Mouse (Mus musculus) heart, embryonic 11.5 days (tissue): ENCODE data around the gene Anp32a. TPM values are rescaled to one million over a fixed set of nuclear protein-coding genes. Genes with fewer than 3 reads are reported as not detected.
A peak's percentile ranks its signal among the peaks of the same experiment; 100 is the strongest.

Experiments
- ATAC-seq: fragments of 200-750 bp; cut with Nextera tagmentation; replicated peaks from 2 replicates; pipeline ENCODE4 v1.8.0; 2017; ENCODE audit warnings: moderate library complexity; ENCODE audit not compliant: insufficient number of reproducible peaks, low FRiP score, low TSS enrichment
- H3K27ac ChIP-seq: fragments of 300-500 bp; sonication (generic); 2 replicates; pipeline ENCODE4 v1.5.1; 2014; ENCODE audit warnings: mild to moderate bottlenecking, low read depth, low read length
- H3K27me3 ChIP-seq: fragments of 300-500 bp; sonication (generic); 2 replicates; pipeline ENCODE4 v1.6.1; 2014; ENCODE audit warnings: mild to moderate bottlenecking, low read length, mixed read lengths; ENCODE audit not compliant: control insufficient read depth, insufficient read depth
- H3K36me3 ChIP-seq: fragments of 300-500 bp; sonication (generic); 2 replicates; pipeline ENCODE4 v1.6.1; 2014; ENCODE audit warnings: mild to moderate bottlenecking, low read length, moderate library complexity, mixed read lengths; ENCODE audit not compliant: control insufficient read depth, insufficient read depth
- H3K4me1 ChIP-seq: fragments of 300-500 bp; sonication (generic); 2 replicates; pipeline ENCODE4 v1.6.1; 2014; ENCODE audit warnings: low read length; ENCODE audit not compliant: control insufficient read depth, insufficient read depth
- H3K4me2 ChIP-seq: fragments of 300-500 bp; sonication (generic); 2 replicates; pipeline ENCODE4 v1.6.1; 2014; ENCODE audit warnings: mild to moderate bottlenecking, moderate library complexity
- H3K4me3 ChIP-seq: fragments of 300-500 bp; sonication (generic); 2 replicates; pipeline ENCODE4 v1.5.1; 2014; ENCODE audit warnings: low read depth, low read length
- H3K9ac ChIP-seq: fragments of 300-500 bp; sonication (generic); 2 replicates; pipeline ENCODE4 v1.6.1; 2014; ENCODE audit warnings: mild to moderate bottlenecking, low read depth, low read length, moderate library complexity
- H3K9me3 ChIP-seq: fragments of 300-500 bp; sonication (generic); replicated peaks from 2 replicates; pipeline ENCODE4 v1.6.1; 2016; ENCODE audit warnings: low read length; ENCODE audit not compliant: control insufficient read depth
- WGBS: fragments of 180-500 bp; shearing (Covaris S2); extraction: QIAGEN DNeasy Blood & Tissue Kit; methylation state at CpG from one replicate; pipeline ENCODE4 v1.1.7; 2014; ENCODE audit not compliant: insufficient replicate concordance; 5-methylcytosine and 5-hydroxymethylcytosine counted together
- polyA plus RNA-seq: library from polyadenylated mRNA; unstranded; fragments of >200 nt; fragmentation: Nextera tagmentation; extraction: Ambion mirVana; gene quantifications from 2 replicates; pipeline ENCODE4 v1.2.1, GENCODE M21; 2014

The Anp32a gene
- polyA plus RNA-seq, 1 experiment from 2014 or later: 120 TPM

- no peaks in the 10 kb centered on the region for H3K36me3 ChIP-seq
- ATAC-seq: peak; percentile 27; the same call in 1 of the 2 replicates
- no peaks in the 10 kb centered on the region for H3K9me3 ChIP-seq
- H3K9ac ChIP-seq: peak overlapping the region; percentile 100
- peaks cover 38% of the 10 kb centered on the region for H3K4me1 ChIP-seq
- peak overlapping the region; percentile 99 for H3K27ac ChIP-seq
- WGBS: 0% methylated on average over 23 of the region's 26 CpGs
- H3K4me2 ChIP-seq: peak overlapping the region; percentile 93
- H3K27me3 ChIP-seq: no peaks in the 10 kb centered on the region
- peak overlapping the region; percentile 93 for H3K4me3 ChIP-seq
These were observed 3.5 kb downstream of the Anp32a start for GRCm38 (mm10) chr9:62344545-62344944.

- Histone ChIP-seq H3K4me3 (peak overlapping the region; percentile 93), H3K4me2 (peak overlapping the region; percentile 93), H3K27me3 (no peaks in the 10 kb centered on the region), H3K9me3 (no peaks in the 10 kb centered on the region), H3K27ac (peak overlapping the region; percentile 99), H3K9ac (peak overlapping the region; percentile 100), H3K36me3 (no peaks in the 10 kb centered on the region), H3K4me1 (peaks cover 41% of the 10 kb centered on the region)
- ATAC-seq: no peak
- WGBS: 11% methylated on average over 11 of the region's 11 CpGs
These were observed 4.0 kb downstream of the Anp32a start for GRCm38 (mm10) chr9:62345081-62345481.

- Histone ChIP-seq H3K27me3 (no peaks in the 10 kb centered on the region), H3K9me3 (no peaks in the 10 kb centered on the region), H3K27ac (peak overlapping the region; percentile 99; the same call in 1 of the 2 replicates)
These were observed 4.7 kb downstream of the Anp32a start for GRCm38 (mm10) chr9:62345633-62346387.

DNA sequence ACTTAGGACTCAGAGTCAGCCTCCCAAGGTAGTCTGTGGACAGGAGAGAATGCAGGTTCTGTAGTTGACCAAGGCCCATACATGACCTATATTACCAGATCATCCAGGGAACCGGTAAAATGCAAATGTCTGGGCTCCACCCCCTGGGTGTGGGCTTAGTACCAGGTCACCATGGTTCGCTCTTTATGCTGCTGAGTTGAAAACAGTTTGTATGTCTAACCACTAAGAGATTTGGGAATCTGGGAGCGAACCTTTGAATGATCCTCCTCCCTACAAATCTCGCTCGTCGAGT lies 5.2 kb downstream of the Anp32a start:
- Histone ChIP-seq H3K4me3 (no peak overlapping the region), H3K27me3 (no peaks in the 10 kb centered on the region), H3K36me3 (no peaks in the 10 kb centered on the region), H3K4me2 (peak overlapping the region; percentile 93), H3K27ac (no peak overlapping the region), H3K9ac (no peak overlapping the region), H3K9me3 (no peaks in the 10 kb centered on the region), H3K4me1 (peaks cover 51% of the 10 kb centered on the region)
- 77% methylated on average over 6 of the region's 6 CpGs for whole genome bisulfite sequencing
- ATAC-seq: no peak

More at GRCm38 (mm10) chr9:62345633-62346387, 4.7 kb downstream of the Anp32a start:
- WGBS: 55% methylated on average over 9 of the region's 9 CpGs
- Histone ChIP-seq H3K4me3 (peak overlapping the region; percentile 93), H3K9ac (peak overlapping the region; percentile 100; the same call in 1 of the 2 replicates), H3K4me1 (peaks cover 48% of the 10 kb centered on the region), H3K4me2 (peak overlapping the region; percentile 93), H3K36me3 (no peaks in the 10 kb centered on the region)
- no peak for ATAC-seq

- H3K4me1 ChIP-seq: peaks cover 54% of the 10 kb centered on the region
These were observed 6.1 kb downstream of the Anp32a start for GRCm38 (mm10) chr9:62347201-62347600.

DNA sequence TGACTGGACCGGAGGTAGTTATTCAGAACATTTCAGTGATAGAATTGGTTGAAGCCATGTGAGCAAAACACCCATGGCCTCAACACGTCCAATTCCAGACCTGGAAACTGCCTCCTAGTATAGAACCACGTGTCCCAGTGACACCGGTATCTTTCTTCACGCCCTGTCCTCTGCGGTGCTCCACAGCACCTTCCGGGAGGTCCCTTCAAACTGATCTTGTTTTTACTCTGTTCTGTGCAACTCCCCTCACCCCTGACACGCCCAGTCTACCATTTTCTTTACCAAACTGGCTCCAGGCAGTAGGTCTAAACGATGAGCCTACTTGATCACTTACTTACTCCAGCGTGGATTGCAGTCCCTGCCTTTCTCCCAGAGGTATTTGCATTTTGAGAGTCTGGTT lies 7.0 kb downstream of the Anp32a start:
- no peaks in the 10 kb centered on the region for H3K36me3 ChIP-seq
- WGBS: 75% methylated on average over 10 of the region's 10 CpGs
- no peak overlapping the region for H3K4me2 ChIP-seq
- H3K9me3 ChIP-seq: no peaks in the 10 kb centered on the region
- H3K4me3 ChIP-seq: no peak overlapping the region
- no peak for ATAC-seq
- no peak overlapping the region for H3K9ac ChIP-seq
- peaks cover 54% of the 10 kb centered on the region for H3K4me1 ChIP-seq
- no peaks in the 10 kb centered on the region for H3K27me3 ChIP-seq
- H3K27ac ChIP-seq: 0 out of 2 replicates have a peak overlapping the region, but pooled peaks have one; percentile 4

More at GRCm38 (mm10) chr9:62347201-62347600, 6.1 kb downstream of the Anp32a start:
- H3K27me3 ChIP-seq: no peaks in the 10 kb centered on the region
- H3K4me3 ChIP-seq: no peak overlapping the region
- H3K9ac ChIP-seq: 0 out of 2 replicates have a peak overlapping the region, but pooled peaks have one; percentile 34
- WGBS: 46% methylated on average over 5 of the region's 5 CpGs
- H3K36me3 ChIP-seq: no peaks in the 10 kb centered on the region
- H3K9me3 ChIP-seq: no peaks in the 10 kb centered on the region
- peak overlapping the region; percentile 35 for H3K4me2 ChIP-seq
- no peak for ATAC-seq
- H3K27ac ChIP-seq: peak overlapping the region; percentile 57

DNA sequence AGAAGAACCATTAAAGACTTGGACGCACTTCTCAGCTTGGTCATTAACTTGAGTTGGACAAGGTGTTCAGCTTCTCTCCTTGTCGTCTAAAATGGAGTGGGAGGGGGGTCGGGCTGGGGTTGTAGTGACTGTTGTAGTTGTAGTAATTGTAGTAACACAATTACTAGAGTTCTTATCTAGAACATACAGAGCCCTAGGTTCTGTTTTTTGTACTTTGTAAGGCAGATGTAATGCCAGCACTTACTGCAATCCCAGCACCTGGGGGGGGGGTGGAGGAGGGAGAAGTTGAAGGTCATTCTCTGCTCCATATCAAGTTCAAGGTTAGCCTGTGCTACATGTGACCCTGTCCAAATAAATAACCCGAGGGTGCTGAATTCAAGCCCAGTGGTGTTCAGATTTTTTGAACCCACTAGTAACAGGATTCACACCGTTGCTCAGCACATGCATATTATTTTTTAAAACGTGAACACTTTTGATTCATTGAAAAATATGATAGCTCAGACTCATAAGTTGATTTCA lies 7.4 kb downstream of the Anp32a start:
- H3K27ac ChIP-seq: peak overlapping the region; percentile 79
- peaks cover 54% of the 10 kb centered on the region for H3K4me1 ChIP-seq
- H3K9ac ChIP-seq: peak overlapping the region; percentile 28; the same call in 1 of the 2 replicates
- H3K36me3 ChIP-seq: no peaks in the 10 kb centered on the region
- no peak overlapping the region for H3K4me3 ChIP-seq
- H3K4me2 ChIP-seq: peak overlapping the region; percentile 41
- H3K9me3 ChIP-seq: no peaks in the 10 kb centered on the region
- no peak for ATAC-seq
- 64% methylated on average over 6 of the region's 6 CpGs for WGBS
- no peaks in the 10 kb centered on the region for H3K27me3 ChIP-seq

GRCm38 (mm10) chr9:62349250-62349649 lies 8.2 kb downstream of the Anp32a start:
- Histone ChIP-seq H3K27ac (peak overlapping the region; percentile 79), H3K9ac (peak overlapping the region; percentile 28; the same call in 1 of the 2 replicates), H3K27me3 (no peaks in the 10 kb centered on the region), H3K36me3 (no peaks in the 10 kb centered on the region), H3K4me2 (peak overlapping the region; percentile 41), H3K4me1 (peaks cover 59% of the 10 kb centered on the region), H3K4me3 (no peak overlapping the region), H3K9me3 (no peaks in the 10 kb centered on the region)
- 47% methylated on average over 15 of the region's 15 CpGs for WGBS
- no peak; the same call in 1 of the 2 replicates for ATAC-seq
